Comparison of ENCODE assay signal across 25 mouse cellular contexts in genomic region chr4:128476249-128476648, GRCm38 (mm10).
"Had no signal": no experiment of that assay in that cellular context is flagged by ENCODE, and none has a peak within 500 bp of the region (broad histone marks: within the 10 kb centered on the region; RNA-seq: fewer than 3 reads in every experiment).

No protein-coding gene starts in this region.

- H3K4me1 ChIP-seq: heart, embryonic 12.5 days; hindbrain, embryonic 10.5 days; hindbrain, embryonic 12.5 days; intestine, embryonic 15.5 days; limb, embryonic 10.5 days; limb, embryonic 12.5 days had no signal

- H3K27ac ChIP-seq: gastrocnemius, adult 2 months; heart, embryonic 10.5 days; hindbrain, embryonic 10.5 days; hindbrain, embryonic 12.5 days; hindbrain, embryonic 14.5 days; intestine, embryonic 15.5 days; layer of hippocampus, adult 2 months; left cerebral cortex, adult 2 months; limb, embryonic 10.5 days; limb, embryonic 12.5 days had no signal

- DNase-seq: gastrocnemius, adult 2 months; gastrocnemius, postnatal 10 days; gastrocnemius, postnatal 25 days; heart, adult 18-20 months; heart, postnatal 10 days; heart, postnatal 4 days; kidney, adult 18-20 months; kidney, adult 8-10 months; kidney, postnatal 10 days; kidney, postnatal 25 days; kidney, postnatal 4 days; liver had no signal

- ATAC-seq: hindbrain, embryonic 16.5 days; inflammation-experienced regulatory T-cells, adult 6 months; intestine, embryonic 15.5 days; intestine, postnatal 0 days had no signal

- H3K27me3 ChIP-seq: heart, embryonic 12.5 days; hindbrain, embryonic 12.5 days; intestine, embryonic 15.5 days; limb, embryonic 12.5 days had no signal

- H3K36me3 ChIP-seq: heart, embryonic 10.5 days; heart, embryonic 12.5 days; hindbrain, embryonic 10.5 days; intestine, embryonic 15.5 days; limb, embryonic 10.5 days; limb, embryonic 12.5 days had no signal

- H3K9ac ChIP-seq: heart, embryonic 12.5 days; hindbrain, embryonic 12.5 days; hindbrain, embryonic 14.5 days; intestine, embryonic 15.5 days; limb, embryonic 12.5 days had no signal

- H3K4me2 ChIP-seq: heart, embryonic 12.5 days; hindbrain, embryonic 12.5 days; hindbrain, embryonic 14.5 days; intestine, embryonic 15.5 days; limb, embryonic 12.5 days had no signal

- H3K4me3 ChIP-seq: gastrocnemius, adult 2 months; heart, embryonic 10.5 days; heart, embryonic 12.5 days; hindbrain, embryonic 10.5 days; hindbrain, embryonic 12.5 days; intestine, embryonic 15.5 days; layer of hippocampus, adult 2 months; left cerebral cortex, adult 2 months; limb, embryonic 10.5 days; limb, embryonic 12.5 days had no signal

- H3K9me3 ChIP-seq: heart, embryonic 10.5 days; heart, embryonic 12.5 days; hindbrain, embryonic 10.5 days; hindbrain, embryonic 12.5 days; intestine, embryonic 15.5 days; limb, embryonic 10.5 days; limb, embryonic 12.5 days had no signal
